Mouse (Mus musculus) gastrocnemius, postnatal 36 days (tissue): ENCODE data around the gene Yipf2. TPM values are rescaled to one million over a fixed set of nuclear protein-coding genes. Genes with fewer than 3 reads are reported as not detected.
A peak's percentile ranks its signal among the peaks of the same experiment; 100 is the strongest.

Experiments used
- DNase-seq, 2 experiments: peaks; one replicate each; pipeline ENCODE4 v3.0.0; 2022
- intact Hi-C: fragments of 180-260 bp; cut with DNase I; formaldehyde crosslinking; loops from one replicate; pipeline ENCODE4 v1.15.1; 2025
- long read RNA-seq, 2 experiments: library from polyadenylated mRNA; stranded (forward); transcript quantifications; one replicate each; pipeline ENCODE4 v2.0.0; 2021
- total RNA-seq, 2 experiments: library from RNA; stranded (reverse); gene quantifications; 2 replicates each; pipeline ENCODE4 v1.2.3; 2021

Yipf2 gene
- total RNA-seq, result 1 to 10 TPM; 3.7 to 4.6 TPM
- long read RNA-seq, experiment 1, partial matches to known transcripts, result 1 of 5 reads
- long read RNA-seq, experiment 1, other reads (novel, unspliced or antisense), result 0 of 5 reads
- long read RNA-seq, experiment 2, partial matches to known transcripts, result 8 of 13 reads
- long read RNA-seq, experiment 2, other reads (novel, unspliced or antisense), result 4 of 13 reads

GRCm38 (mm10) chr9:21592703-21593121, at the start of gene Yipf2, which contains the start of gene Timm29:
Yipf2 (minus strand) TSS chr9:21592828.
Timm29 (plus strand) TSS chr9:21592722.
- intact Hi-C loops, result no loop called here
- DNase-seq, result peak; percentile 80 to 83

- intact Hi-C loops, result no loop called here
- DNase-seq, result no peak
These were observed 46.4 kb upstream of the Yipf2 start for GRCm38 (mm10) chr9:21639031-21639430.

GRCm38 (mm10) chr9:21635639-21636038, 43.0 kb upstream of the Yipf2 start:
- intact Hi-C loops, result no loop called here
- no peak for DNase-seq

- no peak for DNase-seq
- intact Hi-C loops, result no loop called here
These were observed 40.5 kb upstream of the Yipf2 start for GRCm38 (mm10) chr9:21633106-21633505.

DNA sequence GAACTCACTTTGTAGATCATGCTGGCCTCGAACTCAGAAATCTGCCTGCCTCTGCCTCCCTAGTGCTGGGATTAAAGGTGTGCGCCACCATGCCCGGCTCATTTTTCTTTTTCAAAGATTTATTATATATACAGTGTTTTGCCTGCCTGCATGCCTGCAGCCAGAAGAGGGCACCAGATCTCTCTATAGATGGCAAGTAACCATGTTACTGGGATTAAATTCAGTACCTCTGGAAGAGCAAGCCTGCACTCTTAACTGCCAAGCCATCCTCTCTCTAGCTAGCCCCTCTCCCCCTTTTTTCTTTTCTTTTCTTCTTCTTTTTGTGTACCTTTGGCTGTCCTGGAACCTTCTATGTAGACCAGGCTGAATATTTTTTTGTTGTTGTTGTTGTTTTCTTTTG, 38.0 kb upstream of the Yipf2 start:
- intact Hi-C loops, result loop anchor here (2.0 kb wide), 1 partner anchor 30 kb away; no protein-coding TSS in a partner anchor
- DNase-seq, result no peak

DNA sequence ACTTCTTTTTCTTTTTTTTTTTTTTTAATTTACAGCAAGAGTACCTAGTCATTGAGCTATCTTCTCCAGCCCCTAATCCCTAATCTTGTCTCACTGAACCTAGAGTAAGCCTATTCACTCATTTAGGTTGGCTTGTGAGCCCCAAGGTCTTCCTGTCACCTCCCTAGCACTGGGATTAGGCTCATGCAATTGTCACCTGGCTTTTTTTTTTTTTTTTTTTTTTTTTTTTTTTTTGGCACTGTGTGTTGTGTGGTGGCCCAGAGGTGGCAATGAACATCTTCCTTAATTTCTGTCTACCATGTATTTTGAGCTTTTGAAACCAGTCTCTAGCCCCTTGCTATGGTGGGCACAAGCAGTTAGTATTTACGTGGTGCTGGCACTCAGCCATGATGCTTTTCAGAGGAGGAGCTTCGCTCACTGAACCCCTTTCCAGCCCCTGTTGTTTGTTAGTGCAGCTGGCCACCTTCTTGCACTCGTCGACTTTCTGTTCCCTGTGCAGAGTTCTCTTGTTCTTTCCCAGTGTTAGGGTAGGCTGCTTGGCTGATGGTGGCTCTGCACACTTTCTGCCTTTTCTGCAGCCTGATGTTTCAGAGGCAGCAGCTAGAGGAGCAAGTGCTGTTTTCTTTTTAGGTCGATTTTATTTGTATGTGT, 34.6 kb upstream of the Yipf2 start:
- DNase-seq, result no peak
- intact Hi-C loops, result no loop called here

DNA sequence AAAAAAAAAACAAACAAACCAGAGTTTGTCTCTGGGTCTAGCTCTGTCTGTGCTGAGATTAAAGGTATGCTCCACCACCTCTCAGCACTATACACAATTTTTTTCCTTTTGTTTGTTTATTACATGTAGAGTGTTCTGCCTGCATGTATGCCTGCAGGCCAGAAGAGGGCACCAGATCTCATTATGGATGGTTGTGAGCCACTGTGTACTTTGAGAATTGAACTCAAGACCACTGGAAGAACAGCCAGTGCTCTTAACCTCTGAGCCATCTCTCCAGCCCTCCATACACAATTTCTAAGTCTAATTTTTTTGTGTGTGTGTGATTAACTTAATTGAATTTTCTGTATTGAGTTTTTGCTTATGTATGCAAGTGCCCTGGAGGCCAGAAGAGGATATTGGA, 33.9 kb upstream of the Yipf2 start:
- intact Hi-C loops, result no loop called here
- no peak for DNase-seq

DNA sequence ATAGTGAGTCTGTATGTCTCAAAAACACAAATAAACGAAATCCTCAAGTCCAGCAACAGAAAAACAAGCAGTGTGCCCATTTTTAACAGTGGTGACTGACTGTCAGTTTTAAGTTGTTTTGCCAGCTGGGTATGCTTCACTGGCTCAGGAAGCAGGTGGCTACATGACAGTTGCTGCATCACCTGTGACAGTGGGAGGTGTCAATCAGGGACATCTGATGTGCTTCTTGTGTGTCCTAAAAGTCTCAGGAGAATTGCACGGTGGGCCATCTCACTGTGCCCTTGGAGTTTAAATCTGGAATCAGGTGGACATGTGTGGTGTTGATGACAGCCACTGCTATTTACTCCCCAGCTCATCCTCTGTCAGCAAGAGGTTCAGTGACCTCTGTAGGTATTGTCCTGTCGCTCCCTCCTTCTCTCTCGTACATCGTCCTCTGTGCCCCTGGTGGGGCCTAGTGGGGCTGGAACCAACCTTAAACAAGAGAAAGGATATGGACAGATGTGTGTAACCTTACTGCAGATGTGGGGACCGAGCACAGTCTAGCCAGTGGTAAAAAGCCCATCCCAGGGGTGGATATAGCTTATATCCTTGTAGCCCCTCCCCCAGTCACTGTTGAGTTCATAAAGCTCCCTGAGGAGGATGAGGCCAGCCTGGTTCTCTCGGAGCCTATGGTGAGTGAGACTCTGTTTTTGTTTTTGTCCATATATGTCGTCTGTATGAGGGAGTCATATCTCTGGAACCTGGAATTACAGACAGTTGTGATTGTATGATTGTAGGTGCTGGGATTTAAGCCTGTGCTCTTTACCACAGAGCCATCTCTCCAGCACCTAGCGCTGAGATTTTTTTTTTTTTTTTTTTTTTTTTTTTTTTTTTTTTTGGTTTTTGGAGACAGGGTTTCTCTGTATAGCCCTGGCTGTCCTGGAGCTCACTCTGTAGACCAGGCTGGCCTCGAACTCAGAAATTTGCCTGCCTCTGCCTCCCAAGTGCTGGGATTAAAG, 33.0 kb upstream of the Yipf2 start:
- intact Hi-C loops, result no loop called here
- DNase-seq, result no peak

GRCm38 (mm10) chr9:21622676-21623075, 30.0 kb upstream of the Yipf2 start:
- intact Hi-C loops, result no loop called here
- no peak for DNase-seq

- intact Hi-C loops, result no loop called here
- no peak for DNase-seq
These were observed 27.6 kb upstream of the Yipf2 start for GRCm38 (mm10) chr9:21620229-21620628.

DNA sequence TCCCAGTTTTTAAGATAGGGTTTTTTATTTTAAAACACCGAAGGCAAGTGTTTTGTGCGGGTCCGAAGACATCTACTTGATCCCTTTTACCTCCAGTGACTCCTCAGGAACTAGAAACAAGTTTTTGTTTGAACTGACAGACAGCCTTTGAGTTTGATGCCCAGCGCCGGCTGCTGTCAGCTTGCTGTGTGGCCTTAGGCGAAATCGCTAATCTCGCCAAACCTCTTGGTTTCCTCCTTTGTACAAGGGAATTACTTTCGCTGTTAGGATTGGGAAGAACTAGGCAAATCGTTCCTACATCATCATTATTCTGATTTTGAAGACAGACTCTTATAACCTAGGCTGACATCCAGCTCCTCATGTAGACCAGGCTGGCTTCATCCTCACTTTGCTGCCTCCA, 24.4 kb upstream of the Yipf2 start:
- no peak for DNase-seq
- intact Hi-C loops, result no loop called here

GRCm38 (mm10) chr9:21616232-21616781, 23.7 kb upstream of the Yipf2 start:
- intact Hi-C loops, result no loop called here
- peak; percentile 86 to 87 for DNase-seq

DNA sequence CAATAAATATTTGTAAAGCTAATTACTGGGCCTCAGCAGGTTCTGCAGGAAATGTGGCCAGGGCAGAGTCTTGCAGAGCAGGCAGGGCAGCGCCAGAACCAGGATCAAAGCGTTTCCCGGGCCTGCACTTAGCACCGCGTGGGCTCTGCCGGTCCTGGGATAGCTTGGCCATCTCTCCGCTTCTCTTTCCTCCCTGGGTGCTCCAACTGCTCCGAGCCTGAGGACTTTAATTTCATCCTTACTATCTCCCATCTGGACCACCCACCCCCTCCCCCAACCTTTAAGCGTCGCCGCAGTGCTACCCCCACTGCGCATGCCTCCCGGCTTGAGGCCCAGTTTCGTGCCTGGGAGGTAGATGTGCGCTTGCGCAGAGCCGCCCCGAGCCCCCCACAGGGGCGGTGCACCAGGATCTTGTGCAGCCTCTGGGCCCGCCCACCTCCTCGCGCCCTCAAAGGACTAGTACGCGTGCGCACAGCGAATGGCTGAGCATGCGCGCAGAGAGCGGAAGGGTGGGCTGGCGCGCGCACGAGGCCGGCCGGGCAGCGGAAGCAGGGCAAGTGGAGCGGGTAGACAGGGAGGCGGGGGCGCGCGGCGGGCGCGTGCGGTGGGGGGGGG, 23.1 kb upstream of the Yipf2 start, which contains the start of gene Smarca4:
Gene Smarca4, plus strand, starts transcription at position 553 of the 615 bp plus-strand sequence.
- intact Hi-C loops, result no loop called here
- peak; percentile 99 to 100 for DNase-seq

DNA sequence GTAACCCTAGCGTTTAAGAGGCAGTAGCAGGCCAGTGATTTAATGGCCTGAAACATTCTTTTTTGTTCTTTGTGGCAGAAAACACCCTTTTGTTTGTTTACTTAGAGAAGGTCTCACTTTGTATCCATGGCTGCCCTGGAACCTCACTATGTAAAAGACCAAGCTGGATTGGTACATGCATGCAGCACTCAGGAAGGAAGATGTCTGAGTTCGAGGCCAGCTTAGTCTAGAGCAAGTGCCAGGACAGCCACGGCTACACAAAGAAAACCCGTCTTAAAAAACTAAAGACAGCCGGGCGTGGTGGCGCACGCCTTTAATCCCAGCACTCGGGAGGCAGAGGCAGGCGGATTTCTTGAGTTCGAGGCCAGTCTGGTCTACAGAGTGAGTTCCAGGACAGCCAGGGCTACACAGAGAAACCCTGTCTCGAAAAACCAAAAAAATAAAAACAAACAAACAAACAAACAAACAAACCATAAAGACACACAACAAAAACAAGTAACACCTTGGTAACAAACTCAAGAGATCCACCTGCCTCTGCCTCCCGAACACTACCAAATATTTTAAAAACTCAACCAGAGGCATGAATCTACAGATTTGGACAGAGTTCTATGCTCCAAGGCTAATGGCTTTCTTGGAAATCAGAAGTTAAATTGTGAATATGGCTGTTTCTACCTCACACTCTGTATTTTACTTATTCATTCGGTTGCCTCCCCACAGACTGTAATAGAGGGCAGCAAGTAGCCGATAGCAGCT, 22.4 kb upstream of the Yipf2 start:
- DNase-seq, result no peak
- intact Hi-C loops, result no loop called here

GRCm38 (mm10) chr9:21609861-21610260, 17.2 kb upstream of the Yipf2 start:
- no peak for DNase-seq
- intact Hi-C loops, result no loop called here

DNA sequence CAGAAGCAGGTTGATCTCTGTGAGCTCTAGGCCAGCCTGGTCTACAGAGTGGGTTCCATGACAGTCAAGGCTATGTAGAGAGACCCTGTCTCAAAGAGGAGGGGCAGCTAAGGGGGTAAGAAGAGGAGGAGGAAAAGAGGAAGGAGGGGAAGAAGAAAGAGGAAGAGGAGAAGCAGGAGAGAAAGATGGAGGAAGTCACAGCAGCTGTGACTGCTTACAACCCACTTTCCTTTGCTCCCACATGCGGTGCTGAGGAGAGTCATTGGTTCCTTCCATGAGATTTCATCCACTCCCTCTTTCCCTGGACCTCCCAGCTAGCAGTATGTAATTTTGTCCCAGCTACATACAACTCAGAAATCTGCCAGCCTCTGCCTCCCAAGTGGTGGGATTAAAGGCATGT, 14.0 kb upstream of the Yipf2 start:
- intact Hi-C loops, result no loop called here

GRCm38 (mm10) chr9:21605865-21606264, 13.2 kb upstream of the Yipf2 start:
- DNase-seq, result no peak
- intact Hi-C loops, result no loop called here

More for the DNA sequence above, 14.0 kb upstream of the Yipf2 start:
- DNase-seq, result no peak

DNA sequence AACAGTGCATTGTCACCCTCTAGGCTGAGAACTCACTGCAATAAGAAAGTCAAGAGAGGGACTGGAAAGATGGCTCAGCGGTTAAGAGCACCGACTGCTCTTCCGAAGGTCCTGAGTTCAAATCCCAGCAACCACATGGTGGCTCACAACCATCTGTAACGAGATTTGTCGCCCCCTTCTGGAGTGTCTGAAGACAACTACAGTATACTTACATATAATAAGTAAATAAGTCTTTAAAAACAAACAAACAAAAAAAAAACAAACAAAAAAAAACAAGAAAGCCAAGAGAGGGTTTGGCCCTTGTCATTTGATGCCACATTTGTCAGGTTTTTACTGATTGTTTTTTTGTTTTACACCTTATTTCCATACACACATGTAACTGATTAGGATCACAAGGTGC, 11.5 kb upstream of the Yipf2 start:
- intact Hi-C loops, result loop anchor here (5.0 kb wide), 2 partner anchors 198 to 268 kb away; no protein-coding TSS in a partner anchor
- no peak for DNase-seq

- intact Hi-C loops, result loop anchor here (2.0 to 5.0 kb wide), 3 partner anchors 29 to 270 kb away; no protein-coding TSS in a partner anchor
- DNase-seq, result peak in 1 of 2 experiments; percentile 47
These were observed 9.2 kb upstream of the Yipf2 start for GRCm38 (mm10) chr9:21601722-21602399.
